Mouse (Mus musculus): ENCODE results near the gene Uqcr10.

- TF ChIP-seq CTCF (conservative IDR thresholded peaks at IDR 0.05; ENCODE audit: insufficient read depth, insufficient read length, low read depth, low read length) (no peak), POLR2A (IDR thresholded peaks at IDR 0.05; ENCODE audit: low read depth, low read length) (no peak)
These were observed 12.0 kb downstream of the Uqcr10 start for GRCm38 (mm10) chr11:4692162-4692561.

All from kidney, adult 2 months (tissue).